Mouse (Mus musculus): ENCODE measurements around the gene 4931429L15Rik.

DNA sequence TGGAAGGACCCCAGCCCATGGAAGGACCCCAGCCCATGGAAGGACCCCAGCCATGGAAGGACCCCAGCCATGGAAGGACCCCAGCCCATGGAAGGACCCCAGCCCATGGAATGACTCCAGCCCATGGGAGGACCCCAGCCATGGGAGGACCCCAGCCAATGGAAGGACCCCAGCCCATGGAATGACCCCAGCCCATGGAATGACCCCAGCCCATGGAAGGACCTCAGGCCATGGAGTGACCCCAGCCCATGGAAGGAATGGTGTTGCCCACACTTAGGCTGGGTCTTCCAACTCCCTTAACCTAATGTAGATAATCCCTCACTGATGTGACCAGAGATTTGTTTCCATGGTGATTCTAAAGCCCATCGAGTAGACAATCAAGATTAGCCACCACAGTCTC lies 11.5 kb upstream of the 4931429L15Rik start:
- TF ChIP-seq CTCF (conservative IDR thresholded peaks at IDR 0.05; ENCODE audit: low read length), result no peak
- no peak for TF ChIP-seq NANOG (IDR thresholded peaks at IDR 0.05; ENCODE audit: borderline replicate concordance, low read length)
